Mouse (Mus musculus) kidney, postnatal 14 days (tissue): Measurements from ENCODE around the gene Bank1.
A peak's percentile ranks its signal among the peaks of the same experiment; 100 is the strongest.

ENCODE experiments used
- DNase-seq: peaks from one replicate; pipeline ENCODE4 v3.0.0; 2022; ENCODE audit warnings: mixed read lengths

The Bank1 gene

GRCm38 (mm10) chr3:136251578-136251977 is 74.3 kb downstream of the Bank1 start:
- DNase-seq: no peak

GRCm38 (mm10) chr3:136247331-136247730 is 78.5 kb downstream of the Bank1 start:
- peak; percentile 1 for DNase-seq

DNA sequence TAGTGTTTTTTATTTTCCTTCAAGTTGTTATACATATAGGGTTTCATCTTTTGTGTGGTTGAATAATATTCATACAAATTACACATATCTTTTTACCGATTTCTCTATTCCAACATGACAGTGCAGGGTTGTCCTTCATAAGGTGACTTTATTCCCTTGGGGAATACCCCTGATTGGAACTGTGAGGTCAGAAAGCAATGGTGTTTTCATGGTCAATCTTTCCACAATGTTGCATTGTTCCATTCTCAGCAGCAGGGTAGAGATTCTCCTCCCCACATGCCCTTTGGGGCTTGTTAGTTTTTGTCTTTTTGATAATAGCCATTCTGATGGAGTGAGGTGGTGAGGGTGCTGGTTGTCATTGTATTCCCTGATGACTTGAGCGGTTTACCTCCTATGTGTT is 80.9 kb downstream of the Bank1 start:
- no peak for DNase-seq

- no peak for DNase-seq
These were observed 87.1 kb downstream of the Bank1 start for GRCm38 (mm10) chr3:136238790-136239189.

DNA sequence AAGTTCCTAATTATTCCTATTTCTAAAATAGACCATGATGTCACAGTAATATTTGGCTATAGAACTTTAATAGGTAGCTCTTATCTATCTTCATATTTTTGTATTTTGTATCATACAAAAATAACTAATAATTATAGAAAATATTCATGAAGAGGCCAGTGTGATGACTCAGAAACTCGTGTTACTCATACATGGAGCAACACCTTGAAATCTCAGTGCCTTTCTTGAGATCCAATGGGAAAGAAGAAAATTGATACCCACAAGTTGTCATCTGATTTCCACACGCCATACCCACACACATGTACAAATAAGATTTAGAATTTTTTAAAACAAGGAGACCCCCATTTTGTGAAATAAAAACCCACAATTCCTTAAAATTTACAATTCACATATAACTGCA is 92.4 kb downstream of the Bank1 start:
- DNase-seq: no peak

DNA sequence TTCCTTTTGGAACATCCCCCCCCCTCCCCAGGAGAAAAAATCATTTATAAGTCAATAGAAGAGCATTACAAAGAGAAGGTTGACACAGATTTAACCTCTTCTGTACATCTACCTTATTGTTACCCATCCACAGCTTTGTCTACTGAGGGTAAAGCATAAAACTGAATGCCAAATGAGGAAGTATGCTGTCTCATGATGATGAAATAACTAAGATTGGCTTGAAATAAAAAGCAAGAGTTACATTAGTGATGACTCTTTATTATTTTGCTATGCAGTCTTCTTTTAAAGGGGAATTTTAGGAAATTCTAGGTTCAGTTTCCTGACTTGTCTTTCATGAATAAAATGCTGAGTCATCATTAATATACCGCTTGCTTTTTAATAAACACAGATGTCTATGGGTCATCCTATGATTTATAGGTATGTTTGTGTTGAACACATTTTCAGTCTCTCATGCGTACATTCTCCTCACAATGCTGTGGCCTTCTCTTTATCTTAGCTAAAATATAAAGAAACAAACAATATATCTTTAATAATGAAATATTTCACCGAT is 95.2 kb downstream of the Bank1 start:
- no peak for DNase-seq

DNA sequence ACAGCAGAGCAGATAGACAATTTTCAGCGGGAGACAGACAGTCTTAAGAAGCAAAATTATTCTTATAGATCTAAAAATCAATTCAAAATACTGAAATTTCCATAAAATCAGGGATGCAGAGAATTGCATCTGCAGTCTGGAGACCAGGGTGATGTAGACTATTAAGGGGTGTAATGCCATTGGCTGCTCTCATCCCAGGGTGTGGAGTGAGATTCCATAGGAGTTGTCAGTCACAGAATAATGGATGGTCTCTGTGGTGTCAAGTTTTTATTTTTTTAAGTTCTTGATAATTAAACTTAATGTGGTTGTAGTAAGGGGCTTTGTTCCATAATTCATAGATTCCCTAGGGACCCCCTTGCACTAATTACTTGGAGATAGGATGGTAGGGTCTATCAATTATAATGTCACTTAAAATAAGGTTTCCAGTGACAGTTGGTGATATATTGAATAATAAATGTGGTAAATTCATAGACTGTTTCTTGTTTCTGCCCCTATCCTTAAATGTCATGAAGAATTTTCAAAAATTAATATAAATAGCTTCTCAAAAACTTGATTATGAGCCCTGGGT is 136.1 kb downstream of the Bank1 start:
- DNase-seq: no peak

- no peak for DNase-seq
These were observed 139.2 kb downstream of the Bank1 start for GRCm38 (mm10) chr3:136186548-136187113.

GRCm38 (mm10) chr3:136171631-136172030 is 154.2 kb downstream of the Bank1 start:
- no peak for DNase-seq

- DNase-seq: no peak
These were observed 157.8 kb downstream of the Bank1 start for GRCm38 (mm10) chr3:136168071-136168470.

GRCm38 (mm10) chr3:136166671-136167070 is 159.2 kb downstream of the Bank1 start:
- DNase-seq: no peak

GRCm38 (mm10) chr3:136166033-136166361 is 159.9 kb downstream of the Bank1 start:
- no peak for DNase-seq

- peak; percentile 3 for DNase-seq
These were observed 160.5 kb downstream of the Bank1 start for GRCm38 (mm10) chr3:136165167-136166032.

GRCm38 (mm10) chr3:136158059-136158458 is 167.8 kb downstream of the Bank1 start:
- no peak for DNase-seq

GRCm38 (mm10) chr3:136155555-136155954 is 170.3 kb downstream of the Bank1 start:
- DNase-seq: no peak

- DNase-seq: no peak
These were observed 175.0 kb downstream of the Bank1 start for GRCm38 (mm10) chr3:136150886-136151285.

DNA sequence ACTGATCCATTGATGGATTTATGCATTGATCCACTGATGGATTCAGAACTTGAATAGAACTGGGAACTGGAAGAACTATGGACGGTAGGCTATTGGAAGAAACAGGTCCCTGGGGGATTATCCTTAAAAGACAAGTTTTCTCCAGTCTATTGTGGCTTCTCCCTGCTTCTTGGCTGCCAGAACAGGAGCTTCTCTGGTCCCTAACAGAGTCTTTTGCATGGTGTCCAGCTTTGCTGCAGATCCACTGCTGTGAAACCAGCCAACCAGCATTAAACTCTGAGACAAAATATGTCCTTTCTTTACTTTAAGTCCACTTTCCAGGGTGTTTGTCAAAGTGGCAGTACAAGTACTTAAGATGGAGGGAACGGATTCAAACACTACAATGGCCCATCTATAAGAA is 178.7 kb downstream of the Bank1 start:
- no peak for DNase-seq

DNA sequence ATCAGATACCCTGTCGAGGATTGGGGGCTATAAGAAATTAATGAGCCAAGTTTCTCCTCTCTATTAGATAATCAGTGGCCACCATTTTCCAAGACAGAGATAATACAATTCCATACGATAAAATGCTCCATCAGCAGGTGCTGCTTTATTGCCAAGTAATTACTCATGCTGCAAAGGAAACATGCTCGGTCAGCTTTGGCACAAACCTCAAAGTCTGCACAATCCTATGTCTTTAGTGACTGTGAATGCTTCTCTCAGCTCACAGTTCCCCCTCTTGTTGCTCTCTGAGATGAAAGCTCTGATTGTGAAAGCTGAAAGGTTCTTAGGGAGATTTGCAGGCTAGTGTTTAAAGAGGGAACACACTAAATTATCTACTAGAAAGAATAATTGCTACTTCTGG is 193.9 kb downstream of the Bank1 start:
- no peak for DNase-seq

GRCm38 (mm10) chr3:136115478-136116215 is 210.2 kb downstream of the Bank1 start:
- DNase-seq: no peak

DNA sequence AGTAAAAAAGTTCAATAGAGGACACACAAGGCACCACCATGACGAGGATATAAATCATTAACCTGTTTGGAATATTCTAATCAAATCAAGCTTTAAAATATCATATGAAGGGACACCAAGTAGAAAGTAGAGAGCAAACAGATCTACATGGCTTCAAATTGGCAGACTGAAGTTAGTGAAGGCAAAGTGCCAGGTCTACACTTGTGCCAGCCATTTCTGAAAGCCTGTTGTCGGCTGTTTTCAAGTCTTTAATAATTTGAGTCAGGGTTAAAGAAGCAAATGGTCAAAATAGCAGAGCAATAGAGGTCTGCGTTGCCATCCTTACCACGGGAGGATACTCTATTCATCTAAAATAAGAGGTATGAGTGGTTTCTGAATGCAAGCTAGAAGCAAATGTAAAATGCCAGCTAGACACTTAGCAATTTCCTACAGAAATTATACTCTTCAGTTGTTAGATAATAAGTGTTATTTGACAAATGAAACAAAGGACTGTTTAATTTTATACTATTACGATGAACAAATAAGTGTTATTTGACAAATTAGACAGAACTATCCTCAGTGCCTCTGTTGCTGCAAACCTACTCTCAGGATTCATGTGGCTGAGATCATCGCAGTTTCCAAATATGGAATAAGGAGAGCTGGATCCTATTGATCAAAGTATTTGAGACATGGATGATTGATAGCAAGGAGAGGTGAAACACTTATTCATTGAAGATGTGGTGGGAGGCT is 216.3 kb downstream of the Bank1 start:
- no peak for DNase-seq

DNA sequence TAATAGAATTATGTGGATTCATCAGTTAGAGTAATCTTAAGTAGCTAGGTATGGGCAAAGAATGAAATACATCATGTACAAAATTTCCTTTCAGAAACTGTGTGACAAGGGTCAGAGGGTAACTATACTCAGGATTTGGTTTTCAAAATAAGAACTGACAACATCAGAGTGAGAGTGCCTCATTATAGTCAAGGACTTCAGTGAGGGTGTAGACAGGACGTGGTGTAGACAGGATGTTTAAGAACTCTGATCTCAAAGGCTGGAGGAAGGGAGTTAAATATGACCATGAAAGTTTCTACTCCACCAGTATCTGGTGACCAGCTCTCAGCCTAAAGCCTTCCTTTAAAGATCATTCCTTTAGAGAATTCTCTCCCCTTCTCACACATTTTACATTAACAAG is 219.4 kb downstream of the Bank1 start:
- no peak for DNase-seq

- no peak for DNase-seq
These were observed 222.5 kb downstream of the Bank1 start for GRCm38 (mm10) chr3:136103339-136103738.
